Mouse (Mus musculus) adrenal gland, adult 8-10 months (tissue): ENCODE data around the gene Nab2. TPM values are rescaled to one million over a fixed set of nuclear protein-coding genes. Genes with fewer than 3 reads are reported as not detected.
A peak's percentile ranks its signal among the peaks of the same experiment; 100 is the strongest.

Source experiments
- DNase-seq: peaks from one replicate; pipeline ENCODE4 v3.0.0; 2022
- total RNA-seq, 4 experiments: library from RNA; stranded (reverse); gene quantifications; 2 replicates each; pipeline ENCODE4 v1.2.4; 2022

Nab2 gene
- total RNA-seq, result 10 to 100 TPM; 20.0 to 33.6 (median 26.8) TPM

GRCm38 (mm10) chr10:127668093-127669050 lies at the start of gene Nab2:
Gene Nab2, minus strand, starts transcription at chr10:127668568.
- peak; percentile 78 for DNase-seq

- no peak for DNase-seq
These were observed 44.4 kb upstream of the Nab2 start for GRCm38 (mm10) chr10:127712736-127713135.

- no peak for DNase-seq
These were observed 42.0 kb upstream of the Nab2 start for GRCm38 (mm10) chr10:127710331-127710730.

- DNase-seq, result no peak
These were observed 40.5 kb upstream of the Nab2 start for GRCm38 (mm10) chr10:127708850-127709370.

GRCm38 (mm10) chr10:127707721-127708120 lies 39.4 kb upstream of the Nab2 start:
- DNase-seq, result peak; percentile 69

GRCm38 (mm10) chr10:127705783-127706182 lies 37.4 kb upstream of the Nab2 start:
- no peak for DNase-seq

GRCm38 (mm10) chr10:127704766-127705220 lies 36.4 kb upstream of the Nab2 start, which contains the start of gene Myo1a:
Gene Myo1a, plus strand, starts transcription at chr10:127705170.
- DNase-seq, result no peak

GRCm38 (mm10) chr10:127704293-127704692 lies 35.9 kb upstream of the Nab2 start:
- DNase-seq, result no peak

GRCm38 (mm10) chr10:127703299-127703698 lies 34.9 kb upstream of the Nab2 start:
- DNase-seq, result no peak

- DNase-seq, result peak; percentile 82
These were observed 30.6 kb upstream of the Nab2 start for GRCm38 (mm10) chr10:127698966-127699365.

GRCm38 (mm10) chr10:127695775-127696174 lies 27.4 kb upstream of the Nab2 start:
- peak; percentile 66 for DNase-seq

GRCm38 (mm10) chr10:127694636-127695035 lies 26.3 kb upstream of the Nab2 start:
- DNase-seq, result no peak

GRCm38 (mm10) chr10:127691053-127691452 lies 22.7 kb upstream of the Nab2 start:
- no peak for DNase-seq

GRCm38 (mm10) chr10:127682886-127683285 lies 14.5 kb upstream of the Nab2 start:
- no peak for DNase-seq

- no peak for DNase-seq
These were observed 11.5 kb upstream of the Nab2 start for GRCm38 (mm10) chr10:127679881-127680280.

GRCm38 (mm10) chr10:127679208-127679607 lies 10.8 kb upstream of the Nab2 start:
- DNase-seq, result no peak

GRCm38 (mm10) chr10:127677591-127678336 lies 9.4 kb upstream of the Nab2 start:
- DNase-seq, result no peak

- peak; percentile 92 for DNase-seq
These were observed 8.6 kb upstream of the Nab2 start for GRCm38 (mm10) chr10:127676691-127677548.

GRCm38 (mm10) chr10:127675859-127676398 lies 7.6 kb upstream of the Nab2 start:
- no peak for DNase-seq

GRCm38 (mm10) chr10:127674794-127675522 lies 6.6 kb upstream of the Nab2 start:
- DNase-seq, result peak; percentile 89
